Mouse (Mus musculus) embryonic stem cell, embryonic (primary cell): ENCODE results near the gene Cyp2j5.
"Not testable (repeated sequence)": the region's sequence is repeated elsewhere in the genome, so short reads cannot be mapped to it uniquely, and the experiment has no call there.

Experiments
- CTCF ChIA-PET, 4 experiments: fragments of 300-600 bp in 2 of 4; fragments of 350-600 bp in 2 of 4; sonication (Branson Sonifier 250); formaldehyde crosslinking; loops; one replicate each; lab custom pipeline; 2022; ENCODE audit warnings: inconsistent platforms in 2 of 4; lab: Charles Lee
- POLR2A ChIA-PET, 4 experiments: fragments of 300-600 bp in 2 of 4; fragments of 350-600 bp in 2 of 4; sonication (Branson Sonifier 250); formaldehyde crosslinking; loops; one replicate each; lab custom pipeline; 2022; ENCODE audit warnings: antibody characterized with exemption in 4 of 4, inconsistent platforms in 1 of 4; lab: Charles Lee

Gene Cyp2j5

GRCm38 (mm10) chr4:96663991-96664390, at the start of gene Cyp2j5:
Cyp2j5 (minus strand) TSS chr4:96664154.
- ChIA-PET POLR2A (no interaction called here), CTCF (no interaction called here)

- CTCF ChIA-PET, result interaction anchor here (0.6 to 1.4 kb wide), 30 partner anchors 8 to 1999 kb away, joined by 3 to 11 read pairs (median 3); partner anchors contain the start of gene Cyp2j9 (in 1 of the 4)
- POLR2A ChIA-PET, result interaction anchor here in 2 of 4 experiments (0.7 kb wide), 2 partner anchors 176 to 827 kb away, joined by 3 to 4 read pairs; no protein-coding TSS in a partner anchor
Observed at GRCm38 (mm10) chr4:96705281-96705951, 41.5 kb upstream of the Cyp2j5 start.

- ChIA-PET CTCF (interaction anchor here in 1 of 4 experiments (1.1 kb wide), 1 partner anchor 15 kb away, joined by 4 read pairs; no protein-coding TSS in a partner anchor), POLR2A (no interaction called here)
Observed at GRCm38 (mm10) chr4:96698218-96698561, 34.2 kb upstream of the Cyp2j5 start.

- CTCF ChIA-PET, result interaction anchor here in 3 of 4 experiments (0.5 to 2.4 kb wide), 5 partner anchors 8 to 1048 kb away, joined by 3 to 9 read pairs (median 4); no protein-coding TSS in a partner anchor
- POLR2A ChIA-PET, result no interaction called here
Observed at GRCm38 (mm10) chr4:96697511-96698217, 33.7 kb upstream of the Cyp2j5 start.

- CTCF ChIA-PET, result interaction anchor here in 3 of 4 experiments (0.5 to 2.4 kb wide), 6 partner anchors 9 to 1418 kb away, joined by 3 to 9 read pairs (median 4); no protein-coding TSS in a partner anchor
Observed at GRCm38 (mm10) chr4:96696614-96697360, 32.8 kb upstream of the Cyp2j5 start.

GRCm38 (mm10) chr4:96687358-96687803, 23.4 kb upstream of the Cyp2j5 start:
- CTCF ChIA-PET, result no interaction called here
- POLR2A ChIA-PET, result no interaction called here

More at GRCm38 (mm10) chr4:96696614-96697360, 32.8 kb upstream of the Cyp2j5 start:
- POLR2A ChIA-PET, result interaction anchor here in 1 of 4 experiments (0.8 kb wide), 1 partner anchor 15 kb away, joined by 3 read pairs; no protein-coding TSS in a partner anchor

GRCm38 (mm10) chr4:96683474-96683873, 19.5 kb upstream of the Cyp2j5 start:
- ChIA-PET POLR2A (no interaction called here), CTCF (interaction anchor here (0.7 to 1.2 kb wide), 8 partner anchors 10 to 442 kb away, joined by 3 to 10 read pairs (median 4); no protein-coding TSS in a partner anchor)

- CTCF ChIA-PET, result interaction anchor here in 1 of 4 experiments (0.5 kb wide), 1 partner anchor 20 kb away, joined by 3 read pairs; no protein-coding TSS in a partner anchor
- POLR2A ChIA-PET, result no interaction called here
Observed at GRCm38 (mm10) chr4:96680966-96681365, 17.0 kb upstream of the Cyp2j5 start.

GRCm38 (mm10) chr4:96680233-96680632, 16.3 kb upstream of the Cyp2j5 start:
- CTCF ChIA-PET, result no interaction called here
- POLR2A ChIA-PET, result no interaction called here

- CTCF ChIA-PET, result no interaction called here
- POLR2A ChIA-PET, result no interaction called here
Observed at GRCm38 (mm10) chr4:96664668-96665454, 907 bp upstream of the Cyp2j5 start.

GRCm38 (mm10) chr4:96635455-96635854, 28.5 kb downstream of the Cyp2j5 start:
- ChIA-PET POLR2A (no interaction called here), CTCF (no interaction called here)

GRCm38 (mm10) chr4:96622474-96622873, 41.5 kb downstream of the Cyp2j5 start:
- CTCF ChIA-PET, result no interaction called here

GRCm38 (mm10) chr4:96591791-96592150, 72.2 kb downstream of the Cyp2j5 start:
- CTCF ChIA-PET, result interaction anchor here in 2 of 4 experiments (1.0 kb wide), 2 partner anchors 16 to 113 kb away, joined by 4 to 5 read pairs; no protein-coding TSS in a partner anchor
- POLR2A ChIA-PET, result interaction anchor here in 1 of 4 experiments (0.6 kb wide), 1 partner anchor 11 kb away, joined by 3 read pairs; no protein-coding TSS in a partner anchor

More at GRCm38 (mm10) chr4:96622474-96622873, 41.5 kb downstream of the Cyp2j5 start:
- POLR2A ChIA-PET, result no interaction called here

- ChIA-PET POLR2A (interaction anchor here in 1 of 4 experiments (0.6 kb wide), 1 partner anchor 11 kb away, joined by 3 read pairs; no protein-coding TSS in a partner anchor), CTCF (interaction anchor here in 3 of 4 experiments (0.6 to 1.0 kb wide), 3 partner anchors 17 to 336 kb away, joined by 3 to 5 read pairs (median 4); no protein-coding TSS in a partner anchor)
Observed at GRCm38 (mm10) chr4:96590911-96591790, 72.8 kb downstream of the Cyp2j5 start, which contains the start of gene Cyp2j9. Cyp2j9 (minus strand) TSS chr4:96591578.

GRCm38 (mm10) chr4:96581425-96582088, 82.4 kb downstream of the Cyp2j5 start:
- ChIA-PET POLR2A (no interaction called here), CTCF (no interaction called here)

- POLR2A ChIA-PET, result interaction anchor here in 2 of 4 experiments (0.6 to 1.0 kb wide), 2 partner anchors 11 to 1898 kb away, joined by 3 read pairs; partner anchors contain the start of gene Cyp2j9 (in 1 of the 2)
Observed at GRCm38 (mm10) chr4:96580351-96580750, 83.6 kb downstream of the Cyp2j5 start.

More at GRCm38 (mm10) chr4:96580351-96580750, 83.6 kb downstream of the Cyp2j5 start:
- CTCF ChIA-PET, result not testable (repeated sequence)
